Mouse (Mus musculus) kidney, postnatal 0 days (tissue): ENCODE results near the gene Kctd7. TPM values are rescaled to one million over a fixed set of nuclear protein-coding genes. Genes with fewer than 3 reads are reported as not detected.
A peak's percentile ranks its signal among the peaks of the same experiment; 100 is the strongest.

Source experiments
- ATAC-seq: fragments of 200-750 bp; cut with Nextera tagmentation; replicated peaks from 2 replicates; pipeline ENCODE4 v1.8.0; 2017; ENCODE audit warnings: low read depth, moderate number of reproducible peaks, moderate TSS enrichment, moderate library complexity; ENCODE audit not compliant: low FRiP score
- DNase-seq: peaks from one replicate; pipeline ENCODE4 v3.0.0-alpha.2; 2016; ENCODE audit warnings: low spot score
- H3K27ac ChIP-seq: fragments of 300-500 bp; sonication (generic); 2 replicates; pipeline ENCODE4 v1.5.1; 2014; ENCODE audit warnings: mild to moderate bottlenecking
- H3K27me3 ChIP-seq: fragments of 300-500 bp; sonication (generic); 2 replicates; pipeline ENCODE4 v1.6.1; 2014; ENCODE audit warnings: low read length, mixed read lengths; ENCODE audit not compliant: insufficient read depth
- H3K36me3 ChIP-seq: fragments of 300-500 bp; sonication (generic); 2 replicates; pipeline ENCODE4 v1.6.1; 2014; ENCODE audit warnings: low read length, mixed read lengths; ENCODE audit not compliant: insufficient read depth
- H3K4me1 ChIP-seq: fragments of 300-500 bp; sonication (generic); replicated peaks from 2 replicates; pipeline ENCODE4 v1.6.1; 2014; ENCODE audit warnings: antibody characterized with exemption, low read length, mixed read lengths; ENCODE audit not compliant: insufficient read depth
- H3K4me2 ChIP-seq: fragments of 300-500 bp; sonication (generic); 2 replicates; pipeline ENCODE4 v1.6.1; 2014; ENCODE audit warnings: mild to moderate bottlenecking, low read length, moderate library complexity, mixed read lengths
- H3K4me3 ChIP-seq: fragments of 300-500 bp; sonication (generic); replicated peaks from 2 replicates; pipeline ENCODE4 v1.5.1; 2014; ENCODE audit warnings: low read depth, low read length
- H3K9ac ChIP-seq: fragments of 300-500 bp; sonication (generic); 2 replicates; pipeline ENCODE4 v1.6.1; 2014; ENCODE audit warnings: low read depth, low read length
- H3K9me3 ChIP-seq: fragments of 300-500 bp; sonication (generic); replicated peaks from 2 replicates; pipeline ENCODE4 v1.6.1; 2016; ENCODE audit warnings: low read length, inconsistent platforms, mixed read lengths
- CTCF ChIP-seq: IDR thresholded peaks from 2 replicates; pipeline ENCODE4 v1.5.1; 2016; ENCODE audit warnings: antibody characterized with exemption, low read depth, mild to moderate bottlenecking, moderate library complexity
- WGBS: fragments of 180-500 bp; shearing (Covaris S2); extraction: QIAGEN DNeasy Blood & Tissue Kit; methylation state at CpG from one replicate; pipeline ENCODE4 v1.1.7; 2014; 5-methylcytosine and 5-hydroxymethylcytosine counted together
- polyA plus RNA-seq: library from polyadenylated mRNA; unstranded; fragments of >200 nt; fragmentation: Nextera tagmentation; extraction: Ambion mirVana; gene quantifications from 2 replicates; pipeline ENCODE4 v1.2.1, GENCODE M21; 2015

Kctd7 gene
- polyA plus RNA-seq, 1 experiment from 2014 or later = 4.2 TPM

DNA sequence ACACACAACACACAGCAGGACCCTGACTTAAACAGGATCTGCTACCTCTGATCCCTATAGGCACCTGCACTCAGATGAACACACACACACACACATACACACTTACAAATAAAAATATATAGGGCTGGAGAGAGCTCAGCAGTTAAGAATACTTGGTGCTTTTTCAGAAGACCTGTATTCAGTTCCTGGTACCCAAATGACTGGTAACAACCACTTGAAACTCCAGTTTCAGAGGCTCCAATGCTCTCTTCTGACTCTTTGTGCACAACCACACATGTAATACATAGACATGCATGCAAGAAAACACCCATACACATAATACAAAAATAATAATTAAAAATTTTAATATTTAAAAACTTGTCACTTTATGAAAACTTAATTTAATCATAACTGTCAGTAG lies 32.0 kb upstream of the Kctd7 start:
- ATAC-seq = no peak
- Histone ChIP-seq H3K27ac (no peak overlapping the region), H3K9ac (no peak overlapping the region), H3K4me2 (no peak overlapping the region), H3K27me3 (no peaks in the 10 kb centered on the region), H3K36me3 (peaks cover 5% of the 10 kb centered on the region), H3K4me1 (no peaks in the 10 kb centered on the region), H3K9me3 (no peaks in the 10 kb centered on the region), H3K4me3 (no peak overlapping the region)
- no peak for DNase-seq
- no peak for TF ChIP-seq CTCF

DNA sequence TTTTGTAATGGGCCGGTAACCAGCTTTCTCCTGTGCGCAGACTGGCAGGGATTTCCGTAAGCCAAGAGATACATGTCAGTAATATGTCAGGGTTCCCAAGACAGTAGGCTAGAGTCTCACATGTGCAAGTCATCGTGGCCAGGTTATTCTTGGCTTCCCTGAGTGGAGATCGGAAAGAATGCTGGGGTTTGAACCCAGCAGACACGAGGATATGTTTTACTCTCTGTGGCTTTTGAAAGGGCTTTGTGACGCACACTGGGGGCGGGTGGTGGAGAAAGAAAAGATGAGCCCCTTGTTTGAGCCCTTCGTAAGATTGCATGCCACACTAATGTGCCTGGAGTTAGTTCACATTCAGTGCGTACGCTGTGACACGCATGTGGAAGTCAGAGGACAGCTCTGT lies 28.5 kb upstream of the Kctd7 start:
- Histone ChIP-seq H3K4me2 (no peak overlapping the region), H3K9me3 (no peaks in the 10 kb centered on the region), H3K9ac (no peak overlapping the region), H3K36me3 (peaks cover 5% of the 10 kb centered on the region), H3K27ac (no peak overlapping the region), H3K4me1 (0 out of 2 replicates have a peak, but pooled peaks cover 4% of the 10 kb centered on the region), H3K27me3 (no peaks in the 10 kb centered on the region), H3K4me3 (no peak overlapping the region)
- ATAC-seq = no peak
- no peak for DNase-seq
- WGBS = 90% methylated on average over 12 of the region's 12 CpGs
- no peak for TF ChIP-seq CTCF

DNA sequence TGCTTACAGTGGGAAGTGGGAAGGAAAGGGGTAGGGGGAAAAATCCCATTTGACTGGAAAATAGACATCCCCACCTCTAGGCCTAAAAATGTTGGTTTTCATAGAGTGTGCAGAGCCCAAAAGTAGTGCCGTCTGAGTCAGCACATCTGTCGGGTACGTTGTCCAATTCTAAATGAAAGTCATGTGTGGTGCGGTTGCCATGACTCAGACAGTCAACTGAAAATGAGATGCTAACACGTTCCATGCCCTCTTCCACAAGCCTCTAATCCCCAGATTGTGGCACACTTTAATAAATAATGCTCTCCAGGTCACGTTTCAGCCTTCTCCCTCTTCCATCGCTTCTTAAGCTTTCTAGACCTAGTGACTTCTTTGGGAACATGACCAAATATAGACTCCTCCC lies 27.8 kb upstream of the Kctd7 start:
- H3K9me3 ChIP-seq = no peaks in the 10 kb centered on the region
- WGBS = 84% methylated on average over 7 of the region's 7 CpGs
- no peak overlapping the region for H3K27ac ChIP-seq
- H3K4me3 ChIP-seq = no peak overlapping the region
- no peak overlapping the region for H3K4me2 ChIP-seq
- no peaks in the 10 kb centered on the region for H3K27me3 ChIP-seq
- H3K4me1 ChIP-seq = 0 out of 2 replicates have a peak, but pooled peaks cover 4% of the 10 kb centered on the region
- peaks cover 5% of the 10 kb centered on the region for H3K36me3 ChIP-seq
- H3K9ac ChIP-seq = no peak overlapping the region
- DNase-seq = no peak
- ATAC-seq = no peak
- no peak for TF ChIP-seq CTCF

DNA sequence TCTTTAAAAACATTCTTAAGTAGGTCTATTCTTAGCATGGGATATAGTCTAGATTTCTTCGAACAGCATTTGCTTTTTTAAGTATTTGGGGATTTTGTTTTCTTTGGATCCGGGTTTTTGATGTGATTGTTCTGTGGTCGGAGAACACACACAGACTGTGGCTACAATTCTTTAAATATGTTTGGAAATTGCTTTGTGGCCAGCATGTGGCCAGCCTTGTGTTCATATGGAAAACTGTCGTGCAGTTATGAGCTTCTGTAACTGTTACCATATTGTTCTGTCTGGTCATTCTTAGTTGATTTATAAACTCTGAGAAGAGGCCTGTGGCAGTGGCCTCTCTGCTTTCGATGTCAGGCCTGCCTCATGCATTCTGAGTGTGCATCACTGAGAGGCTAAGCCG lies 26.7 kb upstream of the Kctd7 start:
- 64% methylated on average over 6 of the region's 6 CpGs for WGBS
- Histone ChIP-seq H3K4me1 (0 out of 2 replicates have a peak, but pooled peaks cover 4% of the 10 kb centered on the region), H3K4me2 (no peak overlapping the region), H3K4me3 (no peak overlapping the region), H3K9me3 (no peaks in the 10 kb centered on the region), H3K27ac (0 out of 2 replicates have a peak overlapping the region, but pooled peaks have one; percentile 31), H3K27me3 (no peaks in the 10 kb centered on the region), H3K36me3 (peaks cover 5% of the 10 kb centered on the region), H3K9ac (no peak overlapping the region)
- DNase-seq (peak; percentile 60), ATAC-seq (no peak)
- no peak for TF ChIP-seq CTCF

DNA sequence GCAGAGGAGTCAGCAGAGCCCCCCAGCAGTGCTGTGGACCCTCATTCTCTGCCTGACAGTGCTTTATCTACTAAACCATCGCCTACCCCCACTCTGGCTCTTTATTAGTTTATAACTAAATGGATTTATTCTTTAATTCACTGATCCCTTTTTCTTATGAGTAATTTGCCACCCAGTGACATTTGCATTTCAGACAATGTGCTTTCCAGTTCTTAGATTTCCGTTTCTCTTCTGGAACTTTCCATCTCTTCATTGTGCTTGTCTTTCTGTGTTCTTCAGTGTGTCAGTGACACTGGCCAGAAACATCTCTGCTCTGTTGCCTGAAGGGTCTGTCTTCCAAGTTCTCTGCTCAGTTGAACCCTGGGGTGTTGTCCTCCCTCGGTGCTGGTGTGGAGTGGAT lies 25.4 kb upstream of the Kctd7 start:
- no peak overlapping the region for H3K4me3 ChIP-seq
- H3K9ac ChIP-seq = no peak overlapping the region
- no peak for TF ChIP-seq CTCF
- H3K36me3 ChIP-seq = peaks cover 5% of the 10 kb centered on the region
- peak overlapping the region; percentile 47; the same call in 1 of the 2 replicates for H3K27ac ChIP-seq
- 78% methylated on average over 3 of the region's 3 CpGs for WGBS
- no peaks in the 10 kb centered on the region for H3K27me3 ChIP-seq
- 0 out of 2 replicates have a peak, but pooled peaks cover 4% of the 10 kb centered on the region for H3K4me1 ChIP-seq
- no peaks in the 10 kb centered on the region for H3K9me3 ChIP-seq
- no peak overlapping the region for H3K4me2 ChIP-seq
- ATAC-seq = no peak
- no peak for DNase-seq

DNA sequence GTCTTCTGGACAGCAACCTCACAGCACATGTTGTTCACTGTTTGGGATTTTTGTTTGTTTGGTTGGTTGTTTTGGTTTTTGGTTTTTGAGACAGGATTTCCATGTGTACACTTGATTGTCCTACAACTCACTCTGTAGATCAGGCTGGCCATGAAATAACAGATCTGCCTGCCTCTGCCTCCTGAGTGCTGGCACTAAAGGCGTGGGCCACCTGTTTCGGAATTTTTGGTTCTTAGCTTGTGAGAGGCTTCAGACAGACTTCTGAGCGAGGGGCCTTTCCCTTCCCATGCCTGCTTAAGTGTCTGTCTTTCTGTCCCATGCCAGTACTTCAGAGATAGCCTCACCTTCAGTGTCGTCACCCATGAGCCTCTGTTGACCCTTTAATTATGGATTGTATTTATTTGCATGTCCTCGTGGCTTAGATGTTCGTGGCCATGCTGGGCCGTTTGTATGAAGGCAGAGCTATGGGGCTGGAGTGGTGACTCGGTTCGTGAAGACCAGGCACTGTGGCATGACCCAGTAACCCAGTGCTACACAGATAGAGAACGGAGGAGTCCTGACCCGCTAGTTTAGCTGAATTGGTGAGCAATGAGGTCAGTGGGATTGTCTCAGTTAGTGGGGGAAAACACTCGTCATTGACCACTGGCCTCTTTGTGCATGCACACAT lies 24.5 kb upstream of the Kctd7 start:
- 84% methylated on average over 12 of the region's 12 CpGs for WGBS
- TF ChIP-seq CTCF = no peak
- H3K27ac ChIP-seq = 0 out of 2 replicates have a peak overlapping the region, but pooled peaks have one; percentile 4

More for the DNA sequence above, 24.5 kb upstream of the Kctd7 start:
- H3K27me3 ChIP-seq = no peaks in the 10 kb centered on the region
- H3K4me1 ChIP-seq = 0 out of 2 replicates have a peak, but pooled peaks cover 4% of the 10 kb centered on the region
- H3K9me3 ChIP-seq = no peaks in the 10 kb centered on the region
- H3K4me3 ChIP-seq = no peak overlapping the region
- no peaks in the 10 kb centered on the region for H3K36me3 ChIP-seq
- H3K4me2 ChIP-seq = no peak overlapping the region
- no peak for ATAC-seq
- DNase-seq = no peak
- no peak overlapping the region for H3K9ac ChIP-seq
